Comparison of ENCODE assay signal across 8 mouse cellular contexts in genomic region chr7:80803173-80803872, GRCm38 (mm10). TPM values are rescaled to one million over a fixed set of nuclear protein-coding genes. Genes with fewer than 3 reads are reported as not detected.
A peak's percentile ranks its signal among the peaks of the same experiment; 100 is the strongest.
DNase-seq lines count a peak whose midpoint lies in the region; ATAC-seq and TF ChIP-seq lines count a peak whose summit lies in the region.

No protein-coding gene starts in this region.

- H3K36me3 ChIP-seq in forebrain, postnatal 0 days (ENCODE audit: insufficient read depth), result peaks cover 15% of the 10 kb centered on the region
- peaks cover 10% of the 10 kb centered on the region for H3K36me3 ChIP-seq in lung, embryonic 14.5 days (ENCODE audit: insufficient read depth)
- H3K36me3 ChIP-seq in thymus, adult 2 months (ENCODE audit: control insufficient read depth, insufficient read depth, low read length), result peaks cover 14% of the 10 kb centered on the region

- TF ChIP-seq CTCF in forebrain, postnatal 0 days (IDR thresholded peaks at IDR 0.05; ENCODE audit: low read depth), result peak; percentile 30; the same call in 1 of the 2 replicates
- TF ChIP-seq CTCF in lung, embryonic 14.5 days (IDR thresholded peaks at IDR 0.05; ENCODE audit: low read depth), result no peak
- TF ChIP-seq CTCF in thymus, adult 2 months (IDR thresholded peaks at IDR 0.05; ENCODE audit: borderline replicate concordance, control insufficient read depth, extremely low read depth, insufficient read depth, low read length, poor library complexity), result no peak; the same call in 1 of the 2 replicates

- peak overlapping the region; percentile 73 for H3K27ac ChIP-seq in forebrain, postnatal 0 days (ENCODE audit: low read depth, low read length)
- H3K27ac ChIP-seq in lung, embryonic 14.5 days (ENCODE audit: low read depth), result peak overlapping the region; percentile 86
- H3K27ac ChIP-seq in thymus, adult 2 months (ENCODE audit: control insufficient read depth, insufficient read depth, low read length), result peak overlapping the region; percentile 37

- peak overlapping the region; percentile 90 for H3K9ac ChIP-seq in forebrain, postnatal 0 days
- peak overlapping the region; percentile 79 for H3K9ac ChIP-seq in lung, embryonic 14.5 days

- no peaks in the 10 kb centered on the region for H3K27me3 ChIP-seq in forebrain, postnatal 0 days (ENCODE audit: insufficient read depth, low read length)
- H3K27me3 ChIP-seq in lung, embryonic 14.5 days (ENCODE audit: insufficient read depth, low read length), result no peaks in the 10 kb centered on the region
- no peaks in the 10 kb centered on the region for H3K27me3 ChIP-seq in thymus, adult 2 months (ENCODE audit: control insufficient read depth, insufficient read depth, low read length)

- peak overlapping the region; percentile 84 for H3K4me2 ChIP-seq in forebrain, postnatal 0 days (ENCODE audit: low read depth)
- peak overlapping the region; percentile 67 for H3K4me2 ChIP-seq in lung, embryonic 14.5 days

- peak overlapping the region; percentile 94 for H3K4me3 ChIP-seq in forebrain, postnatal 0 days (ENCODE audit: low read depth, low read length)
- peak overlapping the region; percentile 88 for H3K4me3 ChIP-seq in lung, embryonic 14.5 days (ENCODE audit: low read depth, low read length)
- H3K4me3 ChIP-seq in thymus, adult 2 months (ENCODE audit: control insufficient read depth, insufficient read depth, low read length), result peak overlapping the region; percentile 63

- H3K9me3 ChIP-seq in forebrain, postnatal 0 days (ENCODE audit: low read length), result no peaks in the 10 kb centered on the region
- H3K9me3 ChIP-seq in lung, embryonic 14.5 days (ENCODE audit: low read depth, low read length), result no peaks in the 10 kb centered on the region

- DNase-seq in Muller cell, postnatal 12 days (ENCODE audit: inconsistent ontology term), result peak; percentile 98
- DNase-seq in cerebellum, adult 8-10 months, result peak; percentile 90
- DNase-seq in forebrain, postnatal 0 days, result peak; percentile 96
- peak; percentile 96 for DNase-seq in heart, postnatal 4 days
- DNase-seq in layer of hippocampus, adult 8-10 months (ENCODE audit: low spot score in 2 of 2), result peak; percentile 87 to 89
- DNase-seq in lung, embryonic 14.5 days, result peak; percentile 99
- peak; percentile 94 for DNase-seq in thymus, adult 2 months

- peak; percentile 74 for TF ChIP-seq POLR2A in thymus, adult 2 months (IDR thresholded peaks at IDR 0.05; ENCODE audit: control insufficient read depth, extremely low read depth, insufficient read depth, low read length, poor library complexity)

- whole genome bisulfite sequencing in forebrain, postnatal 0 days, result under 1% methylated on average over 43 of the region's 47 CpGs
- under 1% methylated on average over 47 of the region's 47 CpGs for WGBS in lung, embryonic 14.5 days
- WGBS in thymus, adult 2 months, result 3% methylated on average over 46 of the region's 47 CpGs

- ATAC-seq in forebrain, postnatal 0 days, result peak; percentile 98
- ATAC-seq in lung, embryonic 14.5 days (ENCODE audit: insufficient read depth), result peak; percentile 98
- peak; percentile 92 for ATAC-seq in neutrophil, adult 5-6 weeks (ENCODE audit: extremely low read depth, insufficient number of reproducible peaks, low FRiP score, poor library complexity, severe bottlenecking)

- peaks cover 10% of the 10 kb centered on the region; the same call in 1 of the 2 replicates for H3K4me1 ChIP-seq in forebrain, postnatal 0 days (ENCODE audit: insufficient read depth)
- peaks cover 9% of the 10 kb centered on the region for H3K4me1 ChIP-seq in lung, embryonic 14.5 days (ENCODE audit: insufficient read depth)
- H3K4me1 ChIP-seq in thymus, adult 2 months (replicated peaks; ENCODE audit: control insufficient read depth, insufficient read depth, low read length), result peaks cover 13% of the 10 kb centered on the region

RNA-seq across cellular contexts. Expression of gene Iqgap1, which starts 22.5 kb away (rescaled TPM):
- 30.1 and 35.9 TPM in 2 replicates for total RNA-seq in forebrain, postnatal 0 days (2014; rRNA removed)
- 8.6 and 11.5 TPM in 2 replicates for polyA plus RNA-seq in forebrain, postnatal 0 days (2015; fragmentation: Nextera tagmentation; extraction: Ambion mirVana)
- 10 to 100 TPM; 77.6 to 84.1 TPM for total RNA-seq in heart, postnatal 4 days (2021)
- 10 to 100 TPM; 26.3 to 29.4 (median 26.8) TPM for total RNA-seq in layer of hippocampus, adult 8-10 months (2022)
- polyA plus RNA-seq in lung, embryonic 14.5 days (2014; fragmentation: Nextera tagmentation; extraction: Ambion mirVana), result 92.3 and 95.2 TPM in 2 replicates
- 756 and 768 TPM in 2 replicates for total RNA-seq in neutrophil, adult 5-6 weeks (2017)
- polyA plus RNA-seq in thymus, adult 2 months (2012; rRNA removed), result 112 and 119 TPM in 2 replicates

RNA-seq across cellular contexts. Expression of gene Zscan2, which starts 57.4 kb away (rescaled TPM):
- total RNA-seq in forebrain, postnatal 0 days (2014; rRNA removed), result 29.1 and 38.3 TPM in 2 replicates
- 1.6 and 3.3 TPM in 2 replicates for polyA plus RNA-seq in forebrain, postnatal 0 days (2015; fragmentation: Nextera tagmentation; extraction: Ambion mirVana)
- total RNA-seq in heart, postnatal 4 days (2021), result 1 to 10 TPM; 8.4 to 9.0 TPM
- total RNA-seq in layer of hippocampus, adult 8-10 months (2022), result 10 to 100 TPM; 11.8 to 15.0 (median 13.5) TPM
- 2.2 and 3.2 TPM in 2 replicates for polyA plus RNA-seq in lung, embryonic 14.5 days (2014; fragmentation: Nextera tagmentation; extraction: Ambion mirVana)
- 10.8 TPM in 2 replicates for total RNA-seq in neutrophil, adult 5-6 weeks (2017)
- 25.5 and 26.2 TPM in 2 replicates for polyA plus RNA-seq in thymus, adult 2 months (2012; rRNA removed)

Comparison
In these comparisons a context has a peak if more than half of its experiments do, and no peak if none do; other contexts are left out.
1. Peak in every context shown above with its lines: DNase-seq, ATAC-seq, H3K4me3 ChIP-seq and H3K27ac ChIP-seq.